Mouse (Mus musculus) heart, embryonic 13.5 days (tissue): ENCODE data around the gene Clec4a2. TPM values are rescaled to one million over a fixed set of nuclear protein-coding genes. Genes with fewer than 3 reads are reported as not detected.

ENCODE experiments used
- polyA plus RNA-seq: library from polyadenylated mRNA; unstranded; fragments of >200 nt; fragmentation: Nextera tagmentation; extraction: Ambion mirVana; gene quantifications from 2 replicates; pipeline ENCODE4 v1.2.1, GENCODE M21; 2015

The Clec4a2 gene
- polyA plus RNA-seq, 1 experiment from 2014 or later = 2.3 TPM

Other genes with a start within 250 kb of the Clec4a2 start
- gene Necap1, start 232.0 kb upstream of the Clec4a2 start, polyA plus RNA-seq = 49.9 and 51.3 TPM in 2 replicates
- 0.70 and 0.94 TPM in 2 replicates for gene Clec4a1, start 184.6 kb upstream of the Clec4a2 start, polyA plus RNA-seq
- gene Clec4a3, start 153.9 kb upstream of the Clec4a2 start, polyA plus RNA-seq = 1.0 and 1.1 TPM in 2 replicates
- gene Clec4a4, start 116.1 kb upstream of the Clec4a2 start, polyA plus RNA-seq = not detected in 2 replicates
- not detected in 2 replicates for gene Clec4b1, start 56.5 kb upstream of the Clec4a2 start, polyA plus RNA-seq
- gene Clec4b2, start 66.5 kb downstream of the Clec4a2 start, polyA plus RNA-seq = not detected in 2 replicates
- 0.78 and 1.6 TPM in 2 replicates for gene Clec4n, start 123.4 kb downstream of the Clec4a2 start, polyA plus RNA-seq
- not detected in 2 replicates for gene Clec4d, start 155.7 kb downstream of the Clec4a2 start, polyA plus RNA-seq
- 0.07 and 0.23 TPM in 2 replicates for gene Clec4e, start 183.4 kb downstream of the Clec4a2 start, polyA plus RNA-seq
- gene Vmn2r19, start 201.9 kb downstream of the Clec4a2 start, polyA plus RNA-seq = not detected in 2 replicates